Mouse (Mus musculus) liver, embryonic 14.5 days (tissue): ENCODE data around the gene Gpr176.

ENCODE experiments used
- CTCF ChIP-seq: IDR thresholded peaks from 2 replicates; pipeline ENCODE4 v1.5.1; 2016; ENCODE audit warnings: antibody characterized with exemption, low read depth, control low read depth
- EP300 ChIP-seq: IDR thresholded peaks from 2 replicates; pipeline ENCODE4 v1.6.1; 2016; ENCODE audit warnings: antibody characterized with exemption, low read depth

GRCm38 (mm10) chr2:118422385-118422784, 49.2 kb upstream of the Gpr176 start:
- no peak for TF ChIP-seq CTCF
- TF ChIP-seq EP300, result no peak
